Mouse (Mus musculus): ENCODE data around the gene Mettl21c. TPM values are rescaled to one million over a fixed set of nuclear protein-coding genes. Genes with fewer than 3 reads are reported as not detected.
"Not testable (repeated sequence)": the region's sequence is repeated elsewhere in the genome, so short reads cannot be mapped to it uniquely, and the experiment has no call there.

The Mettl21c gene
- 1.2 and 2.4 TPM in 2 replicates for polyA plus RNA-seq (2014; fragmentation: Nextera tagmentation; extraction: Ambion mirVana)

- no peak within 1 kb of the TSS for H3K9ac ChIP-seq (ENCODE audit: low read depth, low read length)
- H3K4me2 ChIP-seq (ENCODE audit: low read depth, low read length), result no peak within 1 kb of the TSS
- DNase-seq (ENCODE audit: low spot score), result no peak
- H3K27me3 ChIP-seq (replicated peaks; ENCODE audit: control insufficient read depth, insufficient read depth, low read length), result no peaks in the 10 kb centered on the region
- no peaks in the 10 kb centered on the region for H3K9me3 ChIP-seq (ENCODE audit: control insufficient read depth, low read length)
- no peak within 1 kb of the TSS for H3K27ac ChIP-seq (replicated peaks; ENCODE audit: low read depth, low read length)
- H3K4me1 ChIP-seq (ENCODE audit: control insufficient read depth, insufficient read depth, low read length), result no peaks in the 10 kb centered on the region
- no peaks in the 10 kb centered on the region for H3K36me3 ChIP-seq (ENCODE audit: control insufficient read depth, insufficient read depth, low read length)
- ATAC-seq (ENCODE audit: low read depth), result no peak
- H3K4me3 ChIP-seq (ENCODE audit: low read depth, low read length), result no peak within 1 kb of the TSS
Observed at GRCm38 (mm10) chr1:44019934-44020333, at the start of gene Mettl21c. TSS of gene Mettl21c (minus strand) at chr1:44020034.

DNA sequence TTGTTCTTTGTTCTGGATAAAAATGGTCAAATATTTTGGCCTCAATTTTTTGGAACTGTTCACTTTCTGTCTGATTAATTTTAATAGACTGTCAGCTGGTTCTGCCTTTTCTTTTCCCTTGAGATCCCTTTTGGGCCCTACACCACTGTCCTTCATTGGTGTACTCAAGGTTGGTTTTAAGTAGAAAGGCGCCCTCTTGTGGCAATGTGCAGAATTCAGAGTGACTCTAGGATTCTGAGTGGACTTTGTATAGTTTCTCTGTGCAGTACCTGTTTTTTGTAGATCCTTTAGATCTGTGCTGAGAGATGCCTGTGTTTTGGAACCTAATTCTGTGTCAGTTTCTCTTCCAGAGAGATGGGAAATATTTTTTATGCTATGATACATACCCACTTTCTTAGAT, 44.8 kb upstream of the Mettl21c start:
- H3K36me3 ChIP-seq (ENCODE audit: control insufficient read depth, insufficient read depth, low read length), result no peaks in the 10 kb centered on the region
- ATAC-seq (ENCODE audit: low read depth) (no peak), DNase-seq (ENCODE audit: low spot score) (peak; percentile 47)
- H3K27me3 ChIP-seq (replicated peaks; ENCODE audit: control insufficient read depth, insufficient read depth, low read length), result no peaks in the 10 kb centered on the region
- 0% methylated on average over 1 of the region's 1 CpGs for WGBS
- H3K27ac ChIP-seq (replicated peaks; ENCODE audit: low read depth, low read length), result no peak overlapping the region
- no peak overlapping the region for H3K4me2 ChIP-seq (ENCODE audit: low read depth, low read length)
- no peak overlapping the region for H3K4me3 ChIP-seq (ENCODE audit: low read depth, low read length)
- H3K9me3 ChIP-seq (ENCODE audit: control insufficient read depth, low read length), result no peaks in the 10 kb centered on the region
- no peak overlapping the region for H3K9ac ChIP-seq (ENCODE audit: low read depth, low read length)
- H3K4me1 ChIP-seq (ENCODE audit: control insufficient read depth, insufficient read depth, low read length), result no peaks in the 10 kb centered on the region

DNA sequence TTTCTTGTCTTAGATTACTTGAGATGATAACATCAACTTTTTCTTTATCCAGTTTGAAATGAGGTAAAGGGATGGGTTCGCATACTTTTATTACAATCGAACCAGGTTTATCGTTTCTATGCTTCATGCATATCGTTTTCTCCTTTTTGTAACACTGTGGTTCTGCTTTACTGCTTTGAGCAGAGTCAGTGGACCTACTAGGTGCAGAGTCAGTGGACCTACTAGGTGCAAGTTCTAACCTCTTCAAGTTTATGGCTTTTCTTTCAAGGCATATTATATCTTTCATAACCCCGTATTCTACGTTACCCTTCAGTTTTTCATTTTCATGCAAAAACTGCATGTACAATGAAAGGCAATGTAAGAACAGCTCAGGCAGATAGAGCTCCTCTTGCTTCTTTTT, 43.6 kb upstream of the Mettl21c start:
- whole genome bisulfite sequencing, result 93% methylated on average over 6 of the region's 6 CpGs
- no peaks in the 10 kb centered on the region for H3K4me1 ChIP-seq (ENCODE audit: control insufficient read depth, insufficient read depth, low read length)
- H3K27me3 ChIP-seq (replicated peaks; ENCODE audit: control insufficient read depth, insufficient read depth, low read length), result no peaks in the 10 kb centered on the region
- H3K4me3 ChIP-seq (ENCODE audit: low read depth, low read length), result no peak overlapping the region
- H3K36me3 ChIP-seq (ENCODE audit: control insufficient read depth, insufficient read depth, low read length), result no peaks in the 10 kb centered on the region
- no peak overlapping the region for H3K9ac ChIP-seq (ENCODE audit: low read depth, low read length)
- ATAC-seq (ENCODE audit: low read depth) (no peak), DNase-seq (ENCODE audit: low spot score) (no peak)
- H3K27ac ChIP-seq (replicated peaks; ENCODE audit: low read depth, low read length), result no peak overlapping the region
- H3K4me2 ChIP-seq (ENCODE audit: low read depth, low read length), result no peak overlapping the region
- no peaks in the 10 kb centered on the region for H3K9me3 ChIP-seq (ENCODE audit: control insufficient read depth, low read length)

- Histone ChIP-seq H3K36me3 (ENCODE audit: control insufficient read depth, insufficient read depth, low read length) (no peaks in the 10 kb centered on the region), H3K27me3 (replicated peaks; ENCODE audit: control insufficient read depth, insufficient read depth, low read length) (no peaks in the 10 kb centered on the region), H3K4me1 (ENCODE audit: control insufficient read depth, insufficient read depth, low read length) (no peaks in the 10 kb centered on the region), H3K4me2 (ENCODE audit: low read depth, low read length) (no peak within 1 kb of the TSS), H3K4me3 (ENCODE audit: low read depth, low read length) (no peak within 1 kb of the TSS), H3K27ac (replicated peaks; ENCODE audit: low read depth, low read length) (no peak within 1 kb of the TSS), H3K9ac (ENCODE audit: low read depth, low read length) (no peak within 1 kb of the TSS), H3K9me3 (ENCODE audit: control insufficient read depth, low read length) (no peaks in the 10 kb centered on the region)
- DNase-seq (ENCODE audit: low spot score) (no peak), ATAC-seq (ENCODE audit: low read depth) (no peak)
- 90% methylated on average over 2 of the region's 2 CpGs for WGBS
Observed at GRCm38 (mm10) chr1:44061836-44062235, 42.0 kb upstream of the Mettl21c start, which contains the start of gene Gm8251. TSS of gene Gm8251 (minus strand) at chr1:44061936.

GRCm38 (mm10) chr1:44057805-44058204, 38.0 kb upstream of the Mettl21c start:
- H3K4me3 ChIP-seq (ENCODE audit: low read depth, low read length), result no peak overlapping the region
- no peaks in the 10 kb centered on the region for H3K36me3 ChIP-seq (ENCODE audit: control insufficient read depth, insufficient read depth, low read length)
- 59% methylated on average over 3 of the region's 3 CpGs for WGBS
- H3K9me3 ChIP-seq (ENCODE audit: control insufficient read depth, low read length), result no peaks in the 10 kb centered on the region
- no peak overlapping the region for H3K27ac ChIP-seq (replicated peaks; ENCODE audit: low read depth, low read length)
- H3K27me3 ChIP-seq (replicated peaks; ENCODE audit: control insufficient read depth, insufficient read depth, low read length), result no peaks in the 10 kb centered on the region
- no peak overlapping the region for H3K9ac ChIP-seq (ENCODE audit: low read depth, low read length)
- H3K4me1 ChIP-seq (ENCODE audit: control insufficient read depth, insufficient read depth, low read length), result no peaks in the 10 kb centered on the region
- DNase-seq (ENCODE audit: low spot score), result no peak
- no peak overlapping the region for H3K4me2 ChIP-seq (ENCODE audit: low read depth, low read length)
- ATAC-seq (ENCODE audit: low read depth), result no peak

- no peaks in the 10 kb centered on the region for H3K27me3 ChIP-seq (replicated peaks; ENCODE audit: control insufficient read depth, insufficient read depth, low read length)
- WGBS, result 70% methylated on average over 2 of the region's 2 CpGs
- ATAC-seq (ENCODE audit: low read depth) (no peak), DNase-seq (ENCODE audit: low spot score) (no peak)
- H3K36me3 ChIP-seq (ENCODE audit: control insufficient read depth, insufficient read depth, low read length), result no peaks in the 10 kb centered on the region
- H3K9me3 ChIP-seq (ENCODE audit: control insufficient read depth, low read length), result no peaks in the 10 kb centered on the region
- H3K4me2 ChIP-seq (ENCODE audit: low read depth, low read length), result no peak overlapping the region
- no peak overlapping the region for H3K9ac ChIP-seq (ENCODE audit: low read depth, low read length)
- H3K4me1 ChIP-seq (ENCODE audit: control insufficient read depth, insufficient read depth, low read length), result no peaks in the 10 kb centered on the region
- no peak overlapping the region for H3K4me3 ChIP-seq (ENCODE audit: low read depth, low read length)
- no peak overlapping the region for H3K27ac ChIP-seq (replicated peaks; ENCODE audit: low read depth, low read length)
Observed at GRCm38 (mm10) chr1:44046556-44046955, 26.7 kb upstream of the Mettl21c start.

DNA sequence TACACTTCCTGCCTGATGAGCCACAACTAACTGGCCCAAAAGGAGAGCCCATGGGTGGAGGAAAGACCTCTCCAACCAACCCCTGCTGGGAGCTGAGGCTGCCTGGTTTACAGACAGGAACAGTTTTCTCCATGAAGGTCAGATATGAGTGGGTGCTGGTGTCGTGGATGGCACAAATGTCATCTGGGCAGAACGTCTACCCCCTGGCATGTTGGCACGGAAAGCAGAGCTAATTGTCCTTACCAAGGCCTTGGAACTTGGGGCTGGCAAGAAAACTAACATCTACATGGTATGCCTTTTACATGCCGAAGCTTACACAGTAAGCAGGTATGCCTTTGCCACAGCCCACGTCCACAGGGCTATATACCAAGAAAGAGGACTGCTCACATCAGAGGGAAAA, 25.9 kb upstream of the Mettl21c start:
- DNase-seq (ENCODE audit: low spot score), result not testable (repeated sequence)
- WGBS, result 87% methylated on average over 5 of the region's 5 CpGs

GRCm38 (mm10) chr1:44042555-44042915, 22.7 kb upstream of the Mettl21c start:
- DNase-seq (ENCODE audit: low spot score), result no peak
- peak overlapping the region; percentile 46 for H3K4me3 ChIP-seq (ENCODE audit: low read depth, low read length)
- 6% methylated on average over 6 of the region's 6 CpGs for WGBS
- no peak overlapping the region for H3K27ac ChIP-seq (replicated peaks; ENCODE audit: low read depth, low read length)
- no peaks in the 10 kb centered on the region for H3K27me3 ChIP-seq (replicated peaks; ENCODE audit: control insufficient read depth, insufficient read depth, low read length)
- H3K4me2 ChIP-seq (ENCODE audit: low read depth, low read length), result peak overlapping the region; percentile 65
- H3K9ac ChIP-seq (ENCODE audit: low read depth, low read length), result peak overlapping the region; percentile 59
- H3K36me3 ChIP-seq (ENCODE audit: control insufficient read depth, insufficient read depth, low read length), result no peaks in the 10 kb centered on the region
- H3K4me1 ChIP-seq (ENCODE audit: control insufficient read depth, insufficient read depth, low read length), result no peaks in the 10 kb centered on the region
- peak; percentile 66 for ATAC-seq (ENCODE audit: low read depth)
- no peaks in the 10 kb centered on the region for H3K9me3 ChIP-seq (ENCODE audit: control insufficient read depth, low read length)

More for the DNA sequence above, 25.9 kb upstream of the Mettl21c start:
- not testable (repeated sequence) for H3K36me3 ChIP-seq (ENCODE audit: control insufficient read depth, insufficient read depth, low read length); H3K27ac ChIP-seq (replicated peaks; ENCODE audit: low read depth, low read length); H3K9ac ChIP-seq (ENCODE audit: low read depth, low read length); H3K4me2 ChIP-seq (ENCODE audit: low read depth, low read length); H3K4me1 ChIP-seq (ENCODE audit: control insufficient read depth, insufficient read depth, low read length); ATAC-seq (ENCODE audit: low read depth); H3K9me3 ChIP-seq (ENCODE audit: control insufficient read depth, low read length); H3K27me3 ChIP-seq (replicated peaks; ENCODE audit: control insufficient read depth, insufficient read depth, low read length); H3K4me3 ChIP-seq (ENCODE audit: low read depth, low read length)

DNA sequence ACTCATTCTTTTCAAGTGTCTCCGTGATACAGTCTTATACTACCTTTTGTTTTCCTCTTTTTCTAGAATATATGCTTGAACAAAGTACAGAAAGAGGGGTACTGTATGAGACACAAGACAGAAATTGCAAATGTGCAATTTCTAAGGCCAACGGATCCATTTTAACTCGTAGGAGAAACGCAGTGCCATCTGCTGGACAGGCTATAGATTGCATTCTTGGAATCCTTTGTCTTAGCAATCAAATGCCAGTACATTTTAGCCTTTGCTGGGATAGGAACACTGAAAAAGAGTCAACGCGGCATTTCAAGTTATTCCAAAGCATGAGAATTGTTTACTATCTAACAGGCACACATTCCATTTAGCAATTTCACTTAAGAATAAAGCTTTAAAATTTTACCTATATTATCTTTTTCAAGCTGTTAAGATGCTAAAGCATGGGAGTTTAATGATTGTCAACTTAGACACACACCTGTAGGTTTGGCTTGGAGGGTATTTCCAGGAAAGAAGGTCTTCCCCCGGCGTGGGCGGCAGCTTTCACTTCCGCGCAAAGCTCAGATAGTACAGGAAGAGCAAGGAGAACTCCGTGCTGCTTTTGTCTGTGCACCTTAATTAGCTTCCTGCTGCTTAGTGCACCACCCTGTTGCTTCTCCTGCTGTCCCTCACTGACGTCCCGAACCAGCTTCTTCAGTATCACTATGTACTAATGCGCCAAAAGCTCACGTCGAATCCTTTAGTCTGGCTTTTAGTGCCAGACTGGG, 22.1 kb upstream of the Mettl21c start:
- no peaks in the 10 kb centered on the region for H3K4me1 ChIP-seq (ENCODE audit: control insufficient read depth, insufficient read depth, low read length)
- DNase-seq (ENCODE audit: low spot score), result peak; percentile 89
- H3K4me2 ChIP-seq (ENCODE audit: low read depth, low read length), result peak overlapping the region; percentile 65
- 1% methylated on average over 17 of the region's 17 CpGs for WGBS
- H3K27ac ChIP-seq (replicated peaks; ENCODE audit: low read depth, low read length), result no peak overlapping the region
- peak overlapping the region; percentile 46 for H3K4me3 ChIP-seq (ENCODE audit: low read depth, low read length)
- H3K36me3 ChIP-seq (ENCODE audit: control insufficient read depth, insufficient read depth, low read length), result no peaks in the 10 kb centered on the region
- ATAC-seq (ENCODE audit: low read depth), result peak; percentile 72
- H3K9ac ChIP-seq (ENCODE audit: low read depth, low read length), result peak overlapping the region; percentile 59
- H3K27me3 ChIP-seq (replicated peaks; ENCODE audit: control insufficient read depth, insufficient read depth, low read length), result no peaks in the 10 kb centered on the region
- H3K9me3 ChIP-seq (ENCODE audit: control insufficient read depth, low read length), result no peaks in the 10 kb centered on the region

All from embryonic facial prominence, embryonic 14.5 days (tissue).